Mouse (Mus musculus) neural tube, embryonic 14.5 days (tissue): Measurements from ENCODE around the gene A630073D07Rik. TPM values are rescaled to one million over a fixed set of nuclear protein-coding genes. Genes with fewer than 3 reads are reported as not detected.
"Not testable (repeated sequence)": the region's sequence is repeated elsewhere in the genome, so short reads cannot be mapped to it uniquely, and the experiment has no call there.

ENCODE experiments used
- ATAC-seq: fragments of 200-750 bp; cut with Nextera tagmentation; 2 replicates; pipeline ENCODE4 v1.8.0; 2017; ENCODE audit warnings: low read depth, mild to moderate bottlenecking, moderate TSS enrichment, moderate library complexity
- H3K27ac ChIP-seq: fragments of 300-500 bp; sonication (generic); 2 replicates; pipeline ENCODE4 v1.5.1; 2014; ENCODE audit warnings: low read depth, mild to moderate bottlenecking, control low read depth, low read length, moderate library complexity, mixed read lengths
- H3K27me3 ChIP-seq: fragments of 300-500 bp; sonication (generic); 2 replicates; pipeline ENCODE4 v1.6.1; 2014; ENCODE audit warnings: low read length; ENCODE audit not compliant: control insufficient read depth, insufficient read depth
- H3K36me3 ChIP-seq: fragments of 300-500 bp; sonication (generic); 2 replicates; pipeline ENCODE4 v1.6.1; 2014; ENCODE audit warnings: low read length, mixed read lengths; ENCODE audit not compliant: control insufficient read depth, insufficient read depth
- H3K4me1 ChIP-seq: fragments of 300-500 bp; sonication (generic); 2 replicates; pipeline ENCODE4 v1.6.1; 2014; ENCODE audit warnings: low read length; ENCODE audit not compliant: control insufficient read depth, insufficient read depth
- H3K4me2 ChIP-seq: fragments of 300-500 bp; sonication (generic); 2 replicates; pipeline ENCODE4 v1.6.1; 2014; ENCODE audit warnings: mild to moderate bottlenecking, low read depth, low read length, control low read depth
- H3K4me3 ChIP-seq: fragments of 300-500 bp; sonication (generic); 2 replicates; pipeline ENCODE4 v1.5.1; 2014; ENCODE audit warnings: low read depth, low read length, control low read depth, mixed read lengths
- H3K9ac ChIP-seq: fragments of 300-500 bp; sonication (generic); replicated peaks from 2 replicates; pipeline ENCODE4 v1.6.1; 2014; ENCODE audit warnings: low read depth, mild to moderate bottlenecking, control low read depth, low read length, mixed read lengths
- H3K9me3 ChIP-seq: fragments of 300-500 bp; sonication (generic); 2 replicates; pipeline ENCODE4 v1.6.1; 2016; ENCODE audit warnings: low read length; ENCODE audit not compliant: control insufficient read depth
- WGBS: fragments of 180-500 bp; shearing (Covaris S2); extraction: QIAGEN DNeasy Blood & Tissue Kit; methylation state at CpG from one replicate; pipeline ENCODE4 v1.1.7; 2014; 5-methylcytosine and 5-hydroxymethylcytosine counted together
- polyA plus RNA-seq: library from polyadenylated mRNA; unstranded; fragments of >200 nt; fragmentation: Nextera tagmentation; extraction: Ambion mirVana; gene quantifications from 2 replicates; pipeline ENCODE4 v1.2.1, GENCODE M21; 2014

A630073D07Rik gene
- polyA plus RNA-seq = not detected in 2 replicates

- no peak within 1 kb of the TSS for H3K27ac ChIP-seq
Observed at GRCm38 (mm10) chr6:132651426-132651825, at the start of gene A630073D07Rik. Gene A630073D07Rik (minus strand): TSS chr6:132651526.

GRCm38 (mm10) chr6:132700907-132701306 is 49.6 kb upstream of the A630073D07Rik start, which contains the start of gene Tas2r121:
Gene Tas2r121 (minus strand): TSS chr6:132701007.
- H3K4me2 ChIP-seq = no peak within 1 kb of the TSS
- no peaks in the 10 kb centered on the region for H3K36me3 ChIP-seq
- no peak within 1 kb of the TSS for H3K9ac ChIP-seq
- 86% methylated on average over 1 of the region's 1 CpGs for WGBS
- no peak within 1 kb of the TSS for H3K27ac ChIP-seq
- ATAC-seq = no peak
- no peaks in the 10 kb centered on the region for H3K27me3 ChIP-seq
- no peaks in the 10 kb centered on the region for H3K9me3 ChIP-seq
- no peak within 1 kb of the TSS for H3K4me3 ChIP-seq
- H3K4me1 ChIP-seq = no peaks in the 10 kb centered on the region

More at GRCm38 (mm10) chr6:132651426-132651825, at the start of gene A630073D07Rik:
- Histone ChIP-seq H3K4me3 (no peak within 1 kb of the TSS), H3K9ac (no peak within 1 kb of the TSS), H3K36me3 (no peaks in the 10 kb centered on the region), H3K4me1 (no peaks in the 10 kb centered on the region), H3K4me2 (no peak within 1 kb of the TSS), H3K27me3 (no peaks in the 10 kb centered on the region), H3K9me3 (no peaks in the 10 kb centered on the region)
- 86% methylated on average over 1 of the region's 1 CpGs for WGBS
- no peak for ATAC-seq

- H3K27me3 ChIP-seq, H3K36me3 ChIP-seq, H3K4me1 ChIP-seq, H3K4me2 ChIP-seq, H3K27ac ChIP-seq, ATAC-seq, H3K9me3 ChIP-seq, H3K9ac ChIP-seq, H3K4me3 ChIP-seq: not testable (repeated sequence)
- 90% methylated on average over 7 of the region's 7 CpGs for WGBS
Observed at GRCm38 (mm10) chr6:132691596-132691995, 40.3 kb upstream of the A630073D07Rik start.

- ATAC-seq = no peak
- no peaks in the 10 kb centered on the region for H3K36me3 ChIP-seq
Observed at GRCm38 (mm10) chr6:132656653-132657052, 5.3 kb upstream of the A630073D07Rik start, which contains the start of gene Tas2r120. Gene Tas2r120 (plus strand): TSS chr6:132656953.

GRCm38 (mm10) chr6:132649399-132649798 is 1.9 kb downstream of the A630073D07Rik start:
- no peak for ATAC-seq

More at GRCm38 (mm10) chr6:132656653-132657052, 5.3 kb upstream of the A630073D07Rik start, which contains the start of gene Tas2r120:
- H3K4me3 ChIP-seq = no peak within 1 kb of the TSS
- no peak within 1 kb of the TSS for H3K27ac ChIP-seq
- H3K9ac ChIP-seq = no peak within 1 kb of the TSS
- H3K9me3 ChIP-seq = no peaks in the 10 kb centered on the region
- no peaks in the 10 kb centered on the region for H3K27me3 ChIP-seq
- no peaks in the 10 kb centered on the region for H3K4me1 ChIP-seq
- no peak within 1 kb of the TSS for H3K4me2 ChIP-seq

GRCm38 (mm10) chr6:132595613-132596012 is 55.7 kb downstream of the A630073D07Rik start, which contains the start of gene Prp2:
Gene Prp2 (plus strand): TSS chr6:132595913.
- ATAC-seq, H3K9ac ChIP-seq, H3K27ac ChIP-seq, H3K9me3 ChIP-seq, H3K4me1 ChIP-seq, H3K36me3 ChIP-seq, H3K4me3 ChIP-seq, H3K4me2 ChIP-seq, H3K27me3 ChIP-seq: not testable (repeated sequence)
- WGBS = 58% methylated on average over 2 of the region's 2 CpGs

More at GRCm38 (mm10) chr6:132649399-132649798, 1.9 kb downstream of the A630073D07Rik start:
- H3K9ac ChIP-seq = no peak overlapping the region
- H3K4me1 ChIP-seq = no peaks in the 10 kb centered on the region
- no peak overlapping the region for H3K4me3 ChIP-seq
- H3K27me3 ChIP-seq = no peaks in the 10 kb centered on the region
- no peaks in the 10 kb centered on the region for H3K36me3 ChIP-seq
- no peak overlapping the region for H3K4me2 ChIP-seq
- no peak overlapping the region for H3K27ac ChIP-seq
- H3K9me3 ChIP-seq = no peaks in the 10 kb centered on the region

Other genes with a start within 250 kb of the A630073D07Rik start
- gene Prh1, start 81.7 kb downstream of the A630073D07Rik start, polyA plus RNA-seq = not detected in 2 replicates
- gene Prp2, start 55.6 kb downstream of the A630073D07Rik start, polyA plus RNA-seq = not detected in 2 replicates
- not detected in 2 replicates for gene Tas2r120, start 5.4 kb upstream of the A630073D07Rik start, polyA plus RNA-seq
- not detected in 2 replicates for gene Tas2r121, start 49.5 kb upstream of the A630073D07Rik start, polyA plus RNA-seq
- not detected in 2 replicates for gene Tas2r122, start 60.4 kb upstream of the A630073D07Rik start, polyA plus RNA-seq
- gene Tas2r115, start 86.5 kb upstream of the A630073D07Rik start, polyA plus RNA-seq = not detected in 2 replicates
- not detected in 2 replicates for gene Tas2r124, start 103.2 kb upstream of the A630073D07Rik start, polyA plus RNA-seq
- gene Tas2r102, start 110.6 kb upstream of the A630073D07Rik start, polyA plus RNA-seq = not detected in 2 replicates
- gene Tas2r136, start 126.6 kb upstream of the A630073D07Rik start, polyA plus RNA-seq = not detected in 2 replicates
- gene Tas2r117, start 151.3 kb upstream of the A630073D07Rik start, polyA plus RNA-seq = not detected in 2 replicates
- gene Tas2r123, start 195.6 kb upstream of the A630073D07Rik start, polyA plus RNA-seq = not detected in 2 replicates
- not detected in 2 replicates for gene Tas2r116, start 203.9 kb upstream of the A630073D07Rik start, polyA plus RNA-seq
- gene Tas2r110, start 216.5 kb upstream of the A630073D07Rik start, polyA plus RNA-seq = not detected in 2 replicates
- gene Tas2r113, start 241.5 kb upstream of the A630073D07Rik start, polyA plus RNA-seq = not detected in 2 replicates